In the genomic region with DNA sequence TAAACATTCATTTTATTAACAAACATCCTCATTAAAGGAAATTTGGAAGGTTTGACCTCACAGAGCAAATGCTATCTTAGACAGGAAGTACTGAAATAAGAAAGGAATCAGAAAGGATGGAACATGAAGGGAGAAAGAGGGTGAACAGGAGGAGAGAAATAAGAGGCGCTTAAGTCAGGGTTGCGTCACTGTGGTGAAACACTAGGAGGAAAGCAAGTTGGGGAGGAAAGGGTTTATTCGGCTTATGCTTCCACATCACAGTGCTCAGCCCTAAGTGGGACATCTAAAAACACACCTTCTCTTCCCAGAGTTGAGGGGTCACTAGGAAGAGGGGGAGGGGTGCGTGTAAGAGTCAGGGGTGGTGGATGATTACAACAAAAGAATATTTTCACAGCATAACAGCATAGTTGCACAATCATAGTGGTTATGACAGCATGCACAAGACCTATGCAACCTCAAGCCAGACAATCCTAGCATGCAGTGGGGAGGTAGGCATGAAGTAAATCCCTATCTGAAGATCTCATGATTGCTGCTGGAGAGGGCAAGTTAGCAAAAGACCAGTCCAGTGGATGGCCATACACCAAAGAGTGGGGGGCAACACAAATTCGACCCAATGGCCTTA, we compare ENCODE assay signal across 23 mouse cellular contexts. TPM values are rescaled to one million over a fixed set of nuclear protein-coding genes. Genes with fewer than 3 reads are reported as not detected.
DNase-seq lines count a peak whose midpoint lies in the region; ATAC-seq and TF ChIP-seq lines count a peak whose summit lies in the region.
"Had no signal": no experiment of that assay in that cellular context is flagged by ENCODE, and none has a peak within 500 bp of the region (broad histone marks: within the 10 kb centered on the region; RNA-seq: fewer than 3 reads in every experiment).

No protein-coding gene starts in this region.

- intact Hi-C loops in left cerebral cortex, postnatal 10 days (cut with DNase I) = no loop called here

- WGBS in lung, postnatal 0 days = 68% methylated on average over 5 of the region's 5 CpGs
- 61% methylated on average over 5 of the region's 5 CpGs for WGBS in liver, embryonic 15.5 days (ENCODE audit: insufficient replicate concordance)

- H3K4me3 ChIP-seq in lung, postnatal 0 days (ENCODE audit: low read depth, low read length) = no peak overlapping the region
- H3K4me3 ChIP-seq in liver, embryonic 15.5 days (replicated peaks) = no peak overlapping the region
- H3K4me3 ChIP-seq in myocyte = no peak overlapping the region
- H3K4me3 ChIP-seq: embryonic facial prominence, embryonic 15.5 days; erythroblast, embryonic 14.5 days; forebrain, embryonic 10.5 days; gastrocnemius, adult 2 months; heart, embryonic 13.5 days; hindbrain, embryonic 15.5 days had no signal

- no peak for TF ChIP-seq EP300 in lung, postnatal 0 days (IDR thresholded peaks at IDR 0.05)

- H3K27me3 ChIP-seq in lung, postnatal 0 days (replicated peaks; ENCODE audit: insufficient read depth, low read length) = no peaks in the 10 kb centered on the region
- no peaks in the 10 kb centered on the region for H3K27me3 ChIP-seq in liver, embryonic 15.5 days
- no peaks in the 10 kb centered on the region for H3K27me3 ChIP-seq in myocyte (ENCODE audit: control insufficient read depth, insufficient read depth, insufficient read length)
- H3K27me3 ChIP-seq: embryonic facial prominence, embryonic 15.5 days; heart, embryonic 13.5 days; hindbrain, embryonic 15.5 days had no signal

- peak; percentile 18 for DNase-seq in lung, postnatal 0 days (ENCODE audit: low spot score)
- DNase-seq in lung, postnatal 4 days = no peak
- DNase-seq in c-Kit-positive CD71-negative TER-119-negative erythroid progenitor cells, embryonic 14.5 days (ENCODE audit: low read depth) = peak; percentile 1
- DNase-seq in left cerebral cortex, postnatal 10 days (ENCODE audit: extremely low spot score in 1 of 2, low spot score in 2 of 2) = no peak
- DNase-seq in retina, postnatal 1 day = no peak
- DNase-seq: adrenal gland, postnatal 14 days; B cell, adult 2 months; cerebellum, adult 18-20 months; cerebellum, postnatal 10 days; embryo, embryonic 11 days; gastrocnemius, adult 2 months; gastrocnemius, postnatal 25 days; heart, adult 11 months; heart, postnatal 36 days had no signal

- no peaks in the 10 kb centered on the region for H3K9me3 ChIP-seq in lung, postnatal 0 days (ENCODE audit: low read length)
- no peaks in the 10 kb centered on the region for H3K9me3 ChIP-seq in liver, embryonic 15.5 days (replicated peaks)
- H3K9me3 ChIP-seq: embryonic facial prominence, embryonic 15.5 days; forebrain, embryonic 10.5 days; heart, embryonic 13.5 days; hindbrain, embryonic 15.5 days had no signal

- no peak overlapping the region for H3K27ac ChIP-seq in lung, postnatal 0 days (ENCODE audit: low read length)
- H3K27ac ChIP-seq in liver, embryonic 15.5 days (replicated peaks) = no peak overlapping the region
- H3K27ac ChIP-seq: embryonic facial prominence, embryonic 15.5 days; forebrain, embryonic 10.5 days; gastrocnemius, adult 2 months; heart, embryonic 13.5 days; hindbrain, embryonic 15.5 days had no signal

- H3K4me2 ChIP-seq in lung, postnatal 0 days (replicated peaks; ENCODE audit: low read depth, low read length) = no peak overlapping the region
- H3K4me2 ChIP-seq in liver, embryonic 15.5 days = no peak overlapping the region
- H3K4me2 ChIP-seq in myocyte (ENCODE audit: low read depth) = no peak overlapping the region
- H3K4me2 ChIP-seq: embryonic facial prominence, embryonic 15.5 days; heart, embryonic 13.5 days; hindbrain, embryonic 15.5 days had no signal

- TF ChIP-seq POLR2A in myocyte (IDR thresholded peaks at IDR 0.05; ENCODE audit: insufficient read length, low read depth) = no peak

- no peak overlapping the region for H3K9ac ChIP-seq in lung, postnatal 0 days (replicated peaks; ENCODE audit: low read depth)
- H3K9ac ChIP-seq in liver, embryonic 15.5 days = no peak overlapping the region
- H3K9ac ChIP-seq: embryonic facial prominence, embryonic 15.5 days; heart, embryonic 13.5 days; hindbrain, embryonic 15.5 days had no signal

- H3ac ChIP-seq in myocyte (ENCODE audit: control insufficient read depth, insufficient read length) = no peak overlapping the region

- no peaks in the 10 kb centered on the region for H3K36me3 ChIP-seq in lung, postnatal 0 days (ENCODE audit: insufficient read depth, low read length)
- no peaks in the 10 kb centered on the region for H3K36me3 ChIP-seq in liver, embryonic 15.5 days (replicated peaks)
- no peaks in the 10 kb centered on the region for H3K36me3 ChIP-seq in myocyte (ENCODE audit: control insufficient read depth, insufficient read depth)
- H3K36me3 ChIP-seq: embryonic facial prominence, embryonic 15.5 days; forebrain, embryonic 10.5 days; heart, embryonic 13.5 days; hindbrain, embryonic 15.5 days had no signal

- no peak for TF ChIP-seq CTCF in lung, postnatal 0 days (IDR thresholded peaks at IDR 0.05)

- no peaks in the 10 kb centered on the region for H3K79me2 ChIP-seq in myocyte (ENCODE audit: control insufficient read depth, insufficient read depth)

- H3K4me1 ChIP-seq in lung, postnatal 0 days (ENCODE audit: insufficient read depth, low read depth, low read length) = no peaks in the 10 kb centered on the region
- no peaks in the 10 kb centered on the region for H3K4me1 ChIP-seq in liver, embryonic 15.5 days (replicated peaks)
- H3K4me1 ChIP-seq: embryonic facial prominence, embryonic 15.5 days; forebrain, embryonic 10.5 days; heart, embryonic 13.5 days; hindbrain, embryonic 15.5 days had no signal

- ATAC-seq in lung, postnatal 0 days = peak; percentile 46
- 0 out of 2 replicates have a peak, but pooled peaks have one; percentile 22 for ATAC-seq in liver, embryonic 15.5 days (ENCODE audit: insufficient read depth)
- ATAC-seq: forebrain, embryonic 14.5 days had no signal

TF ChIP-seq in myocyte, 11 proteins besides CTCF, POLR2A, EP300 and RAD21:
- no peak for TF ChIP-seq TCF12 (IDR thresholded peaks at IDR 0.05; ENCODE audit: insufficient read depth, poor library complexity, severe bottlenecking)
- peak; percentile 59 for TF ChIP-seq CEBPB (IDR thresholded peaks at IDR 0.05; ENCODE audit: insufficient read depth, poor library complexity, severe bottlenecking)
TF ChIP-seq in myocyte: peak in this region for 1.

RNA-seq across cellular contexts. Expression of gene Arhgef38, which starts 19.4 kb away (rescaled TPM):
- 3.6 and 5.2 TPM in 2 replicates for polyA plus RNA-seq in lung, postnatal 0 days (2015; fragmentation: Nextera tagmentation; extraction: Ambion mirVana)
- not detected in 2 replicates for polyA plus RNA-seq in liver, embryonic 15.5 days (2015; fragmentation: Nextera tagmentation; extraction: Ambion mirVana)
- polyA plus RNA-seq in myocyte (2012; fragmentation: generic; extraction: Trizol) = not detected
- under 1 TPM; 0.04 to 0.11 TPM for total RNA-seq in left cerebral cortex, postnatal 10 days (2021)
- total RNA-seq: adrenal gland, postnatal 14 days; gastrocnemius, adult 2 months; gastrocnemius, postnatal 25 days; heart, postnatal 36 days; MEL had no signal
- polyA plus RNA-seq: erythroblast, embryonic 14.5 days; heart, embryonic 13.5 days; hindbrain, embryonic 15.5 days had no signal

Comparison
In these comparisons a context has a peak if more than half of its experiments do, and no peak if none do; other contexts are left out.
1. DNase-seq: peak in lung, postnatal 0 days (single experiment) and c-Kit-positive CD71-negative TER-119-negative erythroid progenitor cells, embryonic 14.5 days (single experiment); none in lung, postnatal 4 days (0 of 2), left cerebral cortex, postnatal 10 days (0 of 2) and retina, postnatal 1 day (single experiment).